Mouse (Mus musculus) erythroblast, embryonic 14.5 days (primary cell): Measurements from ENCODE around the gene Flt3l. TPM values are rescaled to one million over a fixed set of nuclear protein-coding genes. Genes with fewer than 3 reads are reported as not detected.
A peak's percentile ranks its signal among the peaks of the same experiment; 100 is the strongest.

Experiments
- H3K27me3 ChIP-seq: 2 replicates; pipeline ENCODE4 v1.6.1; 2012; ENCODE audit warnings: inconsistent platforms; ENCODE audit not compliant: control insufficient read depth
- H3K36me3 ChIP-seq: 2 replicates; pipeline ENCODE4 v1.6.1; 2012; ENCODE audit warnings: mild to moderate bottlenecking, inconsistent platforms; ENCODE audit not compliant: control insufficient read depth
- H3K4me1 ChIP-seq: 2 replicates; pipeline ENCODE4 v1.6.1; 2012; ENCODE audit warnings: inconsistent platforms; ENCODE audit not compliant: control insufficient read depth
- H3K4me3 ChIP-seq: replicated peaks from 2 replicates; pipeline ENCODE3; 2012; ENCODE audit warnings: moderate library complexity, mild to moderate bottlenecking, inconsistent platforms
- H3K9me3 ChIP-seq: 2 replicates; pipeline ENCODE4 v1.6.1; 2012; ENCODE audit warnings: low read length, inconsistent platforms, mixed read lengths; ENCODE audit not compliant: control insufficient read depth
- GATA1 ChIP-seq: IDR thresholded peaks from 2 replicates; pipeline ENCODE4 v1.6.1; 2012; ENCODE audit warnings: low read length, inconsistent platforms, mixed read lengths
- TAL1 ChIP-seq: IDR thresholded peaks from 3 replicates; pipeline ENCODE4 v1.6.1; 2012; ENCODE audit warnings: low read length, inconsistent platforms, mixed read lengths
- polyA plus RNA-seq: library from polyadenylated mRNA; stranded (reverse); fragments of >175 nt; gene quantifications from 2 replicates; pipeline ENCODE4 v1.2.3, GENCODE M21; 2012

The Flt3l gene
- polyA plus RNA-seq, 1 experiment: 1.7 TPM

GRCm38 (mm10) chr7:45092828-45093515, 43.3 kb downstream of the Flt3l start:
- H3K4me1 ChIP-seq: peaks cover 37% of the 10 kb centered on the region
- H3K27me3 ChIP-seq: peaks cover 4% of the 10 kb centered on the region; the same call in 1 of the 2 replicates
- TF ChIP-seq GATA1 (no peak), TAL1 (no peak)
- H3K9me3 ChIP-seq: no peaks in the 10 kb centered on the region
- H3K4me3 ChIP-seq: no peak overlapping the region
- no peaks in the 10 kb centered on the region for H3K36me3 ChIP-seq

DNA sequence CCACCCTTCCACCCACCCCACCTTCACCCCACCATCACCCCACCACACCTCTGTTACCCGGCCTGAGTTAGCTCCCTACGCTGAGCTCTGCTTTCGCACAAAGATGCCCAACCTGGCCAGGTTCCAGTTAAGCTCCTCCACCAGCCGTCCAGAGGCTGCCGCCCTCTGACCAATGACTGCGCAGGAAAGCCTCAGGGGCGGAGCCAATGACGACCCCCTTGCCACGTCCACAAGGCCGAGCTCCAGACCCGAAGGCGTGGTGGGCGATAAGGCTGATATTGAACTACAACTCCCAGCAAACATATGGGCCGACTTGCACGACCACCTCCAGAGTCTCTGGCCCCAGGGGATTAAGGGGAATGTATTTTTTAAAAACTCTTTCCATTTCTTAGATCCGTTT, 44.2 kb downstream of the Flt3l start, which contains the start of gene Rcn3:
TSS of gene Rcn3 (minus strand) at position 174 of the 400 bp plus-strand sequence.
- no peak for TF ChIP-seq TAL1
- no peak for TF ChIP-seq GATA1
- H3K4me1 ChIP-seq: peaks cover 37% of the 10 kb centered on the region
- H3K4me3 ChIP-seq: peak within 1 kb of the TSS; percentile 56
- H3K27me3 ChIP-seq: peaks cover 4% of the 10 kb centered on the region; the same call in 1 of the 2 replicates
- H3K36me3 ChIP-seq: no peaks in the 10 kb centered on the region
- no peaks in the 10 kb centered on the region for H3K9me3 ChIP-seq

GRCm38 (mm10) chr7:45091001-45091990, 44.9 kb downstream of the Flt3l start:
- Histone ChIP-seq H3K4me3 (peak overlapping the region; percentile 56), H3K27me3 (peaks cover 4% of the 10 kb centered on the region; the same call in 1 of the 2 replicates), H3K36me3 (no peaks in the 10 kb centered on the region; the same call in 1 of the 2 replicates), H3K4me1 (peaks cover 37% of the 10 kb centered on the region), H3K9me3 (peaks cover under 1% of the 10 kb centered on the region)
- TF ChIP-seq GATA1 (no peak), TAL1 (no peak)

DNA sequence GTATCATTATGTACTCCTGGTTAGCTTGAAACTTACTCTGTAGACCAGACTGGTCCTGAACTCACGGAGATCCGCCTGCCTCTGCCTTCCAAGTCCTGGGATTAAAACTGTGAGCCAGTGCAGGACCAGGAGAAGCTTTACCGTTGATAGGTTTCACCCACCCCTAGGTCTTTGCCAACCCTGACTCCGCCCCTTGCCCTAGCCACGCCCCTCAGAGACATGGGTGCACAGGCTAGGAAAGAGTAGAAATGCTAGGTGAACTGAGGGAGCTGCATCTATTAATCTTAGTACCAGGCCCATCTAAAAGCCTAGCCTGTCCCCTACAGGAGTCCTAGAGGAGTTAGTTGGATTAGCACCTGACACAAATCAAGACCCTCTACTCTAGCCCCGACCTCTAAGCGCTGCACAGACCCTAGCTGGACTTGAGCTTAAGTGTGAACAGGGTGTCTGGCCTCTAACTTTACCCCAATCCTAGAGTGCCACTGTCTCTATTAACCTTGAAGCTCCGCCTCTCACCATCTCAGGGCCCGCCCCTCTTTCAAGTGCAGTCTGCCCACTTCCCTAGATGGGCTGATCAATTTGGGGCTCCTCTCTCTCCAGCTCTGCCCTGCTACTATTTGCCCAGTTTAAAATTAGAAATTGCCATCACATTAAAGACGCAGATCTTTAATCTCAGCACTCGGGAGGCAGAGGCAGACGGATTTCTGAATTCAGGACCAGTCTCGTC, 45.8 kb downstream of the Flt3l start:
- peaks cover 37% of the 10 kb centered on the region for H3K4me1 ChIP-seq
- no peak overlapping the region for H3K4me3 ChIP-seq

DNA sequence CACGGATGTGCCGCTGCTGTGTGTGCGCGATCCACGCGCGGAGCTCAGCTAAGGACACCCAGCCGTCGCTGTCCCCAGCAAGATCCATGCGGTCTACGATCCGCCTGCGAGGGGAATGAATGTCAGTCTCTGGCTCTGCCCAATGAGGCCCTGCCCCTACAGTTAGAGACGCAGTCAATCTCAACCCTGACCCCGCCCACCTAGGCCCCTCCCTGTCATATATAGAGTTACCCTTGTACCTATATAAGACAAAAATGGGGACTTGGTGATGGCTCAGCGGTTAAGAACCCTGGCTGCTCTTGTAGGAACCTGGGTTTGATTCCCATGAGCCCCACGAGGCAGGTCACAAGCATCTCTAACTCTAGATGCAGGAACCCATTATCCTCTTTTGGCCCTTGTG, 47.6 kb downstream of the Flt3l start:
- Histone ChIP-seq H3K27me3 (peaks cover 4% of the 10 kb centered on the region; the same call in 1 of the 2 replicates), H3K4me1 (peaks cover 34% of the 10 kb centered on the region), H3K36me3 (peaks cover 4% of the 10 kb centered on the region), H3K9me3 (peaks cover 5% of the 10 kb centered on the region), H3K4me3 (no peak overlapping the region)
- TF ChIP-seq GATA1 (no peak), TAL1 (no peak)

More for the DNA sequence above, 45.8 kb downstream of the Flt3l start:
- H3K27me3 ChIP-seq: peaks cover 4% of the 10 kb centered on the region; the same call in 1 of the 2 replicates
- TF ChIP-seq TAL1 (no peak), GATA1 (no peak)
- H3K9me3 ChIP-seq: peaks cover 5% of the 10 kb centered on the region
- H3K36me3 ChIP-seq: peaks cover 4% of the 10 kb centered on the region

- Histone ChIP-seq H3K4me3 (no peak overlapping the region), H3K36me3 (peaks cover 4% of the 10 kb centered on the region), H3K4me1 (peaks cover 33% of the 10 kb centered on the region), H3K9me3 (peaks cover 5% of the 10 kb centered on the region), H3K27me3 (no peaks in the 10 kb centered on the region)
- TF ChIP-seq GATA1: no peak
- TF ChIP-seq TAL1: no peak
Observed at GRCm38 (mm10) chr7:45086084-45086483, 50.1 kb downstream of the Flt3l start.

DNA sequence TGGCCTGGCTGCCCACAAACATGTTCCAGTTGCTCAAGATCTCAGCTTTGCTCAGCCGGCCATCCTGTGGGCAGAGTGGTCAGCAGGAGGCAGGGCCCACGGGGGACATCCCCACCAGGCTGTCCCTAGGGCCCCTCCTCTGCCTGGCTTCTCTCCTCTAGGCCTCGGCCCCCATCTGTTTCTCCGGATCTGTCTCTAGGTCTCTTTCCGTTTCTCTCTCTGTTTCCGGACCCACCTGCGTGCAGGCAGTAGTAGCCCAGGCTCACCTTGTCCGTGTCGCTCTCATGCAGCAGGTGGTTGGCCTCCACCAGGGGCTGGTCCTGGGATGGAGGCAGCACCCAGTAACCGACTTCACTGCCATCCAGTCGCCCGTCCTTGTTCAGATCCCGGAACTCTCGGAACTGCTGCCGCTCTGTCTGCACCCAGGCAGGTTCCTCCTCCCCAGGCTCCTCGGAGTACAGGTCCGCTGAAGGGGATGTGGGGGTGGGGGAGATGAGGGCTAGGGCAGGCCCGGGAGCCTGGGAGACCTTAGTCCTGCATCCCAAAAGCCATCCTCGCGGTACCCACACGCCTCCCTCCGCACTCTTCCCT, 52.8 kb downstream of the Flt3l start:
- Histone ChIP-seq H3K4me1 (peaks cover 27% of the 10 kb centered on the region), H3K36me3 (peaks cover 4% of the 10 kb centered on the region), H3K9me3 (peaks cover 5% of the 10 kb centered on the region), H3K4me3 (peak overlapping the region; percentile 10), H3K27me3 (no peaks in the 10 kb centered on the region)
- TF ChIP-seq GATA1: no peak
- TF ChIP-seq TAL1: no peak
